9 mouse cellular contexts compared by ENCODE assay signal in genomic region chr8:126586599-126587577, GRCm38 (mm10). TPM values are rescaled to one million over a fixed set of nuclear protein-coding genes. Genes with fewer than 3 reads are reported as not detected.
DNase-seq lines count a peak whose midpoint lies in the region; ATAC-seq and TF ChIP-seq lines count a peak whose summit lies in the region.
"Had no signal": no experiment of that assay in that cellular context is flagged by ENCODE, and none has a peak within 500 bp of the region (broad histone marks: within the 10 kb centered on the region; RNA-seq: fewer than 3 reads in every experiment).

No protein-coding gene starts in this region.

- peak overlapping the region; percentile 23 for H3K27ac ChIP-seq in lung, postnatal 0 days (ENCODE audit: low read length)
- peak overlapping the region; percentile 80 for H3K27ac ChIP-seq in small intestine, adult 2 months (ENCODE audit: insufficient read depth, low read depth, low read length)

- DNase-seq in cerebellum, adult 9-10 months: peak; percentile 53
- no peak for DNase-seq in cerebellum, postnatal 36 days
- peak; percentile 39 for DNase-seq in lung, postnatal 0 days (ENCODE audit: low spot score)
- DNase-seq in lung, postnatal 36 days: no peak
- DNase-seq in induced T-regulatory cell, adult 2 months (ENCODE audit: low read depth): peak; percentile 53
- no peak for DNase-seq in right cerebral cortex, adult 18-20 months
- DNase-seq in frontal cortex, adult 2 months (ENCODE audit: extremely low spot score in 1 of 2, low spot score in 1 of 2): no peak
- DNase-seq: left cerebral cortex, postnatal 4 days had no signal

- H3K4me2 ChIP-seq in lung, postnatal 0 days (replicated peaks; ENCODE audit: low read depth, low read length): peak overlapping the region; percentile 90

- H3K27me3 ChIP-seq in lung, postnatal 0 days (replicated peaks; ENCODE audit: insufficient read depth, low read length): no peaks in the 10 kb centered on the region
- H3K27me3 ChIP-seq in small intestine, adult 2 months (ENCODE audit: control insufficient read depth, insufficient read depth, low read length): no peaks in the 10 kb centered on the region

- TF ChIP-seq EP300 in lung, postnatal 0 days (IDR thresholded peaks at IDR 0.05): no peak; the same call in 1 of the 2 replicates

- 38% methylated on average over 10 of the region's 10 CpGs for WGBS in lung, postnatal 0 days
- 9% methylated on average over 10 of the region's 10 CpGs for WGBS in small intestine, adult 2 months

- H3K4me3 ChIP-seq in lung, postnatal 0 days (ENCODE audit: low read depth, low read length): peak overlapping the region; percentile 100
- no peak overlapping the region; the same call in 1 of the 2 replicates for H3K4me3 ChIP-seq in small intestine, adult 2 months (ENCODE audit: low read depth, low read length)

- H3K9ac ChIP-seq in lung, postnatal 0 days (replicated peaks; ENCODE audit: low read depth): no peak overlapping the region; the same call in none of the 2 replicates

- H3K9me3 ChIP-seq in lung, postnatal 0 days (ENCODE audit: low read length): no peaks in the 10 kb centered on the region

- H3K36me3 ChIP-seq in lung, postnatal 0 days (ENCODE audit: insufficient read depth, low read length): peaks cover 9% of the 10 kb centered on the region
- peaks cover 40% of the 10 kb centered on the region for H3K36me3 ChIP-seq in small intestine, adult 2 months (ENCODE audit: control insufficient read depth, insufficient read depth, low read length)

- ATAC-seq in lung, postnatal 0 days: no peak

- peaks cover 15% of the 10 kb centered on the region; the same call in 1 of the 2 replicates for H3K4me1 ChIP-seq in lung, postnatal 0 days (ENCODE audit: insufficient read depth, low read depth, low read length)
- peaks cover 30% of the 10 kb centered on the region for H3K4me1 ChIP-seq in small intestine, adult 2 months (ENCODE audit: control insufficient read depth, insufficient read depth, insufficient read length, low read length)

- TF ChIP-seq POLR2A in small intestine, adult 2 months (IDR thresholded peaks at IDR 0.05; ENCODE audit: low read depth, low read length): no peak

- no peak for TF ChIP-seq CTCF in lung, postnatal 0 days (IDR thresholded peaks at IDR 0.05)
- no peak for TF ChIP-seq CTCF in small intestine, adult 2 months (IDR thresholded peaks at IDR 0.05; ENCODE audit: extremely low read depth, insufficient read length, insufficient replicate concordance, low read depth, low read length)

RNA-seq across cellular contexts. Expression of gene Irf2bp2, which starts 6.9 kb away (rescaled TPM):
- 19.5 and 24.1 TPM in 2 replicates for polyA plus RNA-seq in lung, postnatal 0 days (2015; fragmentation: Nextera tagmentation; extraction: Ambion mirVana)
- polyA plus RNA-seq in small intestine, adult 2 months (2012; rRNA removed): 50.5 and 91.6 TPM in 2 replicates
- 36.5 and 40.8 TPM in 2 replicates for polyA plus RNA-seq in frontal cortex, adult 2 months (2012; rRNA removed)

Comparison
In these comparisons a context has a peak if more than half of its experiments do, and no peak if none do; other contexts are left out.
1. DNase-seq: peak in cerebellum, adult 9-10 months (single experiment), lung, postnatal 0 days (single experiment) and induced T-regulatory cell, adult 2 months (single experiment); none in cerebellum, postnatal 36 days (0 of 2), lung, postnatal 36 days (single experiment), right cerebral cortex, adult 18-20 months (single experiment) and frontal cortex, adult 2 months (0 of 2).